Mouse (Mus musculus): ENCODE results near the gene Natd1. TPM values are rescaled to one million over a fixed set of nuclear protein-coding genes. Genes with fewer than 3 reads are reported as not detected.
A peak's percentile ranks its signal among the peaks of the same experiment; 100 is the strongest.

Gene Natd1
- total and polyA plus RNA-seq, 2 experiments, result 1.1 to 6.6 TPM

- WGBS, result 93% methylated on average over 2 of the region's 2 CpGs
- no peaks in the 10 kb centered on the region for H3K27me3 ChIP-seq (ENCODE audit: control insufficient read depth, insufficient read depth, low read length)
- H3K79me2 ChIP-seq (ENCODE audit: control insufficient read depth, insufficient read depth, low read length), result peaks cover 31% of the 10 kb centered on the region
Observed at GRCm38 (mm10) chr11:60864166-60864565, 50.4 kb downstream of the Natd1 start.

DNA sequence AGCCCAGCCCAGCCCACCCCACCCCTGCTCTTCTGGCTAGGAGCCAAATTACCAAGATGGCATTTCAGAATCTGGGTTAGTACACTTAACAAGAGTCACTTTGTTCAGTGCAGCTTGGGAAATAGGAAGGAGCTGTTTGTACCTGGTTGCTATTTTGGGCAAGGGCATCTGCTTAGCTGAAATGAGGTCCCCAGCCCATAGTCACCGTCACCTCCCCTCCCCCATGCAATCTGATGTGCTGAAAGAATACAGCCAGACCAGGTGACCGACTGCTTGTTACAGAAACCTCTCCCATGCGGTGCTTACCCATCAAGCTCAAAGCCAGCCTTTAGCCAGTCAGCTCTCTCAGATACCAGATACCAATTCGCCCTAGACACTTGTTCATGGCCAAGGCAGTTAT is 51.4 kb downstream of the Natd1 start:
- WGBS, result 83% methylated on average over 4 of the region's 4 CpGs
- H3K9ac ChIP-seq (ENCODE audit: low read depth, low read length), result no peak overlapping the region

More at GRCm38 (mm10) chr11:60864166-60864565, 50.4 kb downstream of the Natd1 start:
- Histone ChIP-seq H3K9ac (ENCODE audit: low read depth, low read length) (no peak overlapping the region), H3K4me1 (ENCODE audit: control insufficient read depth, insufficient read depth, low read length) (peaks cover 42% of the 10 kb centered on the region), H3K4me3 (ENCODE audit: insufficient read depth, low read depth, low read length) (no peak overlapping the region), H3K36me3 (ENCODE audit: control insufficient read depth, insufficient read depth, low read length) (peaks cover 5% of the 10 kb centered on the region; the same call in 1 of the 2 replicates), H3K27ac (replicated peaks; ENCODE audit: insufficient read depth, low read depth, low read length) (no peak overlapping the region)
- DNase-seq (ENCODE audit: extremely low read depth, low read depth, low spot score), result no peak
- TF ChIP-seq CTCF (IDR thresholded peaks at IDR 0.05; ENCODE audit: low read depth, low read length) (no peak), POLR2A (IDR thresholded peaks at IDR 0.05; ENCODE audit: extremely low read depth, insufficient read depth, low read length) (no peak)

DNA sequence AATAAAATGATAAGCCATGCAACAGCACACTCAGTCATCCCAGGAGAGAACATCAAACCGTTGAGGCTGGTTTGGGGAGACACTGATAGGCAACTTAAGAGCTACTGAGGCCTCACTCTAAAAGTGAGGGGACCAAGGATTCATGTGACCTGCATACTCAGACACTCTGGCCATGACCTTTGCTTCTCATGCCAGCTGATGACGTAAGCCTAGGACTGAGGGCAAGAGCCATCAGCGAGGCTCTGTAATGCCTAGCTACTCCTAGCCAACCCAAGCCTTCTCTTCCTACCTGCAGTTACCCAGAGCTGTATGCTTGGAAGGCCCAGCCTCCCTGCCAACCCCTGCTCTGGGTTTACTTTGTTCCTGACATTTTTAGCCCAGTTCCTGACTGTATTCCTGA is 52.6 kb downstream of the Natd1 start:
- TF ChIP-seq POLR2A (IDR thresholded peaks at IDR 0.05; ENCODE audit: extremely low read depth, insufficient read depth, low read length) (no peak), CTCF (IDR thresholded peaks at IDR 0.05; ENCODE audit: low read depth, low read length) (no peak)
- no peaks in the 10 kb centered on the region for H3K27me3 ChIP-seq (ENCODE audit: control insufficient read depth, insufficient read depth, low read length)
- peak; percentile 78 for DNase-seq (ENCODE audit: extremely low read depth, low read depth, low spot score)
- H3K36me3 ChIP-seq (ENCODE audit: control insufficient read depth, insufficient read depth, low read length), result peaks cover 5% of the 10 kb centered on the region; the same call in 1 of the 2 replicates
- H3K9ac ChIP-seq (ENCODE audit: low read depth, low read length), result no peak overlapping the region
- WGBS, result 43% methylated on average over 3 of the region's 3 CpGs
- no peak overlapping the region for H3K4me3 ChIP-seq (ENCODE audit: insufficient read depth, low read depth, low read length)
- peaks cover 27% of the 10 kb centered on the region for H3K4me1 ChIP-seq (ENCODE audit: control insufficient read depth, insufficient read depth, low read length)
- peak overlapping the region; percentile 17; the same call in 1 of the 2 replicates for H3K27ac ChIP-seq (replicated peaks; ENCODE audit: insufficient read depth, low read depth, low read length)
- H3K79me2 ChIP-seq (ENCODE audit: control insufficient read depth, insufficient read depth, low read length), result peaks cover 22% of the 10 kb centered on the region

More for the DNA sequence above, 51.4 kb downstream of the Natd1 start:
- no peaks in the 10 kb centered on the region for H3K27me3 ChIP-seq (ENCODE audit: control insufficient read depth, insufficient read depth, low read length)
- no peak overlapping the region for H3K27ac ChIP-seq (replicated peaks; ENCODE audit: insufficient read depth, low read depth, low read length)
- TF ChIP-seq POLR2A (IDR thresholded peaks at IDR 0.05; ENCODE audit: extremely low read depth, insufficient read depth, low read length) (no peak), CTCF (IDR thresholded peaks at IDR 0.05; ENCODE audit: low read depth, low read length) (no peak)
- peaks cover 27% of the 10 kb centered on the region for H3K79me2 ChIP-seq (ENCODE audit: control insufficient read depth, insufficient read depth, low read length)
- no peak for DNase-seq (ENCODE audit: extremely low read depth, low read depth, low spot score)
- peaks cover 5% of the 10 kb centered on the region; the same call in 1 of the 2 replicates for H3K36me3 ChIP-seq (ENCODE audit: control insufficient read depth, insufficient read depth, low read length)
- H3K4me3 ChIP-seq (ENCODE audit: insufficient read depth, low read depth, low read length), result no peak overlapping the region
- peaks cover 37% of the 10 kb centered on the region for H3K4me1 ChIP-seq (ENCODE audit: control insufficient read depth, insufficient read depth, low read length)

GRCm38 (mm10) chr11:60856587-60856986 is 58.0 kb downstream of the Natd1 start:
- H3K27me3 ChIP-seq (ENCODE audit: control insufficient read depth, insufficient read depth, low read length), result no peaks in the 10 kb centered on the region
- H3K27ac ChIP-seq (replicated peaks; ENCODE audit: insufficient read depth, low read depth, low read length), result no peak overlapping the region
- peaks cover 5% of the 10 kb centered on the region; the same call in 1 of the 2 replicates for H3K36me3 ChIP-seq (ENCODE audit: control insufficient read depth, insufficient read depth, low read length)
- TF ChIP-seq CTCF (IDR thresholded peaks at IDR 0.05; ENCODE audit: low read depth, low read length), result no peak
- no peak for TF ChIP-seq POLR2A (IDR thresholded peaks at IDR 0.05; ENCODE audit: extremely low read depth, insufficient read depth, low read length)
- H3K4me1 ChIP-seq (ENCODE audit: control insufficient read depth, insufficient read depth, low read length), result no peaks in the 10 kb centered on the region
- H3K79me2 ChIP-seq (ENCODE audit: control insufficient read depth, insufficient read depth, low read length), result no peaks in the 10 kb centered on the region
- WGBS, result 80% methylated on average over 3 of the region's 3 CpGs
- no peak overlapping the region for H3K4me3 ChIP-seq (ENCODE audit: insufficient read depth, low read depth, low read length)
- no peak overlapping the region for H3K9ac ChIP-seq (ENCODE audit: low read depth, low read length)
- DNase-seq (ENCODE audit: extremely low read depth, low read depth, low spot score), result no peak

Other genes starting within 250 kb of the Natd1 start
- 2.7 and 3.8 TPM in 2 replicates for gene Llgl1, start 215.0 kb downstream of the Natd1 start, total RNA-seq (2014; rRNA removed)
- gene Llgl1, start 215.0 kb downstream of the Natd1 start, polyA plus RNA-seq (2012; rRNA removed), result 8.9 and 11.5 TPM in 2 replicates
- gene Flii, start 187.5 kb downstream of the Natd1 start, total RNA-seq (2014; rRNA removed), result 33.4 and 35.1 TPM in 2 replicates
- 82.7 and 86.7 TPM in 2 replicates for gene Flii, start 187.5 kb downstream of the Natd1 start, polyA plus RNA-seq (2012; rRNA removed)
- gene Mief2, start 186.4 kb downstream of the Natd1 start, total RNA-seq (2014; rRNA removed), result 10.7 and 13.1 TPM in 2 replicates
- gene Mief2, start 186.4 kb downstream of the Natd1 start, polyA plus RNA-seq (2012; rRNA removed), result 20.3 and 26.3 TPM in 2 replicates
- gene Top3a, start 137.4 kb downstream of the Natd1 start, total RNA-seq (2014; rRNA removed), result 3.3 and 3.4 TPM in 2 replicates
- 3.4 and 3.8 TPM in 2 replicates for gene Top3a, start 137.4 kb downstream of the Natd1 start, polyA plus RNA-seq (2012; rRNA removed)
- 9.3 and 12.8 TPM in 2 replicates for gene Smcr8, start 137.2 kb downstream of the Natd1 start, total RNA-seq (2014; rRNA removed)
- gene Smcr8, start 137.2 kb downstream of the Natd1 start, polyA plus RNA-seq (2012; rRNA removed), result 6.2 and 7.7 TPM in 2 replicates
- gene Shmt1, start 103.0 kb downstream of the Natd1 start, total RNA-seq (2014; rRNA removed), result 162 and 214 TPM in 2 replicates
- 239 and 306 TPM in 2 replicates for gene Shmt1, start 103.0 kb downstream of the Natd1 start, polyA plus RNA-seq (2012; rRNA removed)
- 23.5 and 28.8 TPM in 2 replicates for gene Dhrs7b, start 84.1 kb downstream of the Natd1 start, total RNA-seq (2014; rRNA removed)
- gene Dhrs7b, start 84.1 kb downstream of the Natd1 start, polyA plus RNA-seq (2012; rRNA removed), result 15.0 and 15.5 TPM in 2 replicates
- gene Tmem11, start 35.5 kb downstream of the Natd1 start, total RNA-seq (2014; rRNA removed), result 19.8 and 20.0 TPM in 2 replicates
- gene Tmem11, start 35.5 kb downstream of the Natd1 start, polyA plus RNA-seq (2012; rRNA removed), result 48.9 and 67.8 TPM in 2 replicates
- gene Map2k3, start 17.3 kb upstream of the Natd1 start, total RNA-seq (2014; rRNA removed), result 25.7 and 30.3 TPM in 2 replicates
- gene Map2k3, start 17.3 kb upstream of the Natd1 start, polyA plus RNA-seq (2012; rRNA removed), result 36.9 and 39.7 TPM in 2 replicates
- gene Kcnj12, start 107.8 kb upstream of the Natd1 start, total RNA-seq (2014; rRNA removed), result not detected in 2 replicates
- gene Kcnj12, start 107.8 kb upstream of the Natd1 start, polyA plus RNA-seq (2012; rRNA removed), result not detected in 2 replicates
- gene Tnfrsf13b, start 212.0 kb upstream of the Natd1 start, total RNA-seq (2014; rRNA removed), result 0.65 and 1.7 TPM in 2 replicates
- gene Tnfrsf13b, start 212.0 kb upstream of the Natd1 start, polyA plus RNA-seq (2012; rRNA removed), result 0.37 and 0.91 TPM in 2 replicates

All from liver, adult 2 months (tissue).